Mouse (Mus musculus) lung, embryonic 15.5 days (tissue): ENCODE measurements at regions not wholly inside any gene's neighbourhood (a gene's known extent, or its start where the extent isn't known, plus 50 kb on each side); places are given as distances from the start of the nearest gene placed in this dataset.
"Not testable (repeated sequence)": the region's sequence is repeated elsewhere in the genome, so short reads cannot be mapped to it uniquely, and the experiment has no call there.

Experiments used
- ATAC-seq: fragments of 200-750 bp; cut with Nextera tagmentation; 2 replicates; pipeline ENCODE4 v1.8.0; 2017; ENCODE audit warnings: moderate number of reproducible peaks, borderline replicate concordance; ENCODE audit not compliant: low FRiP score, low TSS enrichment; ENCODE audit errors: extremely low read depth
- H3K27ac ChIP-seq: fragments of 300-500 bp; sonication (generic); 2 replicates; pipeline ENCODE4 v1.5.1; 2015; ENCODE audit warnings: moderate library complexity, mild to moderate bottlenecking, inconsistent platforms
- H3K27me3 ChIP-seq: fragments of 300-500 bp; sonication (generic); 2 replicates; pipeline ENCODE4 v1.6.1; 2015; ENCODE audit warnings: inconsistent platforms
- H3K36me3 ChIP-seq: fragments of 300-500 bp; sonication (generic); 2 replicates; pipeline ENCODE4 v1.6.1; 2015; ENCODE audit warnings: inconsistent platforms
- H3K4me1 ChIP-seq: fragments of 300-500 bp; sonication (generic); 2 replicates; pipeline ENCODE4 v1.6.1; 2015; ENCODE audit warnings: inconsistent platforms
- H3K4me2 ChIP-seq: fragments of 300-500 bp; sonication (generic); 2 replicates; pipeline ENCODE4 v1.6.1; 2015; ENCODE audit warnings: inconsistent platforms, mild to moderate bottlenecking, moderate library complexity
- H3K4me3 ChIP-seq: fragments of 300-500 bp; sonication (generic); 2 replicates; pipeline ENCODE4 v1.5.1; 2015; ENCODE audit warnings: mild to moderate bottlenecking, inconsistent platforms
- H3K9ac ChIP-seq: fragments of 300-500 bp; sonication (generic); 2 replicates; pipeline ENCODE4 v1.6.1; 2015; ENCODE audit warnings: inconsistent platforms
- H3K9me3 ChIP-seq: fragments of 300-500 bp; sonication (generic); 2 replicates; pipeline ENCODE4 v1.6.1; 2016; ENCODE audit warnings: inconsistent platforms
- WGBS: fragments of 180-500 bp; shearing (Covaris S2); methylation state at CpG from one replicate; pipeline ENCODE4 v1.1.7; 2015; 5-methylcytosine and 5-hydroxymethylcytosine counted together

DNA sequence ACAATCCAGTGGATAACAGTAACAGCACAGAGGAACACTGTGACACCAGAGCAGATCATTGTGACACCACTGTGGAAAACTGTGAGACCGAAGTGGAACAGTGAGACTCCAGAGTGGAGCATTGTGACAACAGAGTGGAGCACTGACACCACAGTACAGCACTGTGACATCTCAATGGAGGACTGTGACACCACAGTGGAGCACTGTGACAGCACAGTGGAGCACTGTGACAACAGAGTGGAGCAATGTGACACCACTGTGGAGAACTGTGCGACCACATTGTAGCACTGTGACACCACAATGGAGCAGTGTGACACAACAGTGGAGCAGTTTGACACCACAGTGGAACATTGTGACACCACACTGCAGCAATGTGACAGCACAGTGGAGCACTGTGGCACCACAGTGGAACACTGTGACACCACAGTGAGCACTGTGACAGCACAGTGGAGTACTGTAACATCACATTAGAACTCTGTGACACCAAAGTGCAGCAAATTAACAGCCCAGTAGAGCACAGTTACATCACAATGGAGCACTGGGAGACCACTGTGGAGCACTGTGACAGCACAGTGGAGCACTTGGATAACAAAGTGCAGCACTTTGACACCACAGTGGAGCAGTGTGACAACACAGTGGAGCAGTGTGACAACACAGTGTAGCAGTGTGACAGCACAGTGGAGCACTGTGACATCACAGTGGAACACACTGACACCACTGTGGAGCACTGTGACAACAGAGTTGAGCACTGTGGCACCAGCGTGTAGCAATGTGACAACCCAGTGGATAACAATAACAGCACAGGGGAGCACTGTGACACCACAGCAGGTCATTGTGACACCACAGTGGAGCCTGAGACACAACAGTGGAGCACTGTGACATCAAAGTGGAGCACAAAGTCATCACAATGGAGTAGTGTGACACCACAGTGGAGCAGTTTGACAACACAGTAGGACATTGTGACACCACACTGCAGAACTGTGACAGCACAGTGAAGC lies 84.9 kb upstream of the Vmn1r2 start:
- H3K4me3 ChIP-seq, result no peak overlapping the region
- H3K4me2 ChIP-seq, result no peak overlapping the region
- no peak overlapping the region for H3K27ac ChIP-seq
- 0 out of 2 replicates have a peak, but pooled peaks have one; percentile 9 for ATAC-seq
- no peaks in the 10 kb centered on the region for H3K4me1 ChIP-seq
- H3K9ac ChIP-seq, result no peak overlapping the region
- H3K36me3 ChIP-seq, result no peaks in the 10 kb centered on the region
- WGBS, result 73% methylated on average over 3 of the region's 3 CpGs
- no peaks in the 10 kb centered on the region for H3K27me3 ChIP-seq
- H3K9me3 ChIP-seq, result peaks cover 25% of the 10 kb centered on the region

GRCm38 (mm10) chr4:3083161-3084020 lies 83.7 kb upstream of the Vmn1r2 start:
- peaks cover 25% of the 10 kb centered on the region for H3K9me3 ChIP-seq

GRCm38 (mm10) chr4:3084021-3084545 lies 83.0 kb upstream of the Vmn1r2 start:
- no peak overlapping the region for H3K4me3 ChIP-seq
- peaks cover 25% of the 10 kb centered on the region for H3K9me3 ChIP-seq
- H3K4me1 ChIP-seq, result no peaks in the 10 kb centered on the region
- 59% methylated on average over 3 of the region's 3 CpGs for WGBS
- ATAC-seq, result 0 out of 2 replicates have a peak, but pooled peaks have one; percentile 12
- H3K4me2 ChIP-seq, result no peak overlapping the region
- no peak overlapping the region for H3K9ac ChIP-seq
- H3K36me3 ChIP-seq, result no peaks in the 10 kb centered on the region
- H3K27ac ChIP-seq, result no peak overlapping the region
- H3K27me3 ChIP-seq, result no peaks in the 10 kb centered on the region

More at GRCm38 (mm10) chr4:3083161-3084020, 83.7 kb upstream of the Vmn1r2 start:
- Histone ChIP-seq H3K36me3 (no peaks in the 10 kb centered on the region), H3K27me3 (no peaks in the 10 kb centered on the region), H3K9ac (no peak overlapping the region), H3K4me1 (no peaks in the 10 kb centered on the region), H3K4me3 (no peak overlapping the region), H3K27ac (no peak overlapping the region), H3K4me2 (no peak overlapping the region)
- 49% methylated on average over 8 of the region's 8 CpGs for WGBS
- ATAC-seq, result peak; percentile 25

DNA sequence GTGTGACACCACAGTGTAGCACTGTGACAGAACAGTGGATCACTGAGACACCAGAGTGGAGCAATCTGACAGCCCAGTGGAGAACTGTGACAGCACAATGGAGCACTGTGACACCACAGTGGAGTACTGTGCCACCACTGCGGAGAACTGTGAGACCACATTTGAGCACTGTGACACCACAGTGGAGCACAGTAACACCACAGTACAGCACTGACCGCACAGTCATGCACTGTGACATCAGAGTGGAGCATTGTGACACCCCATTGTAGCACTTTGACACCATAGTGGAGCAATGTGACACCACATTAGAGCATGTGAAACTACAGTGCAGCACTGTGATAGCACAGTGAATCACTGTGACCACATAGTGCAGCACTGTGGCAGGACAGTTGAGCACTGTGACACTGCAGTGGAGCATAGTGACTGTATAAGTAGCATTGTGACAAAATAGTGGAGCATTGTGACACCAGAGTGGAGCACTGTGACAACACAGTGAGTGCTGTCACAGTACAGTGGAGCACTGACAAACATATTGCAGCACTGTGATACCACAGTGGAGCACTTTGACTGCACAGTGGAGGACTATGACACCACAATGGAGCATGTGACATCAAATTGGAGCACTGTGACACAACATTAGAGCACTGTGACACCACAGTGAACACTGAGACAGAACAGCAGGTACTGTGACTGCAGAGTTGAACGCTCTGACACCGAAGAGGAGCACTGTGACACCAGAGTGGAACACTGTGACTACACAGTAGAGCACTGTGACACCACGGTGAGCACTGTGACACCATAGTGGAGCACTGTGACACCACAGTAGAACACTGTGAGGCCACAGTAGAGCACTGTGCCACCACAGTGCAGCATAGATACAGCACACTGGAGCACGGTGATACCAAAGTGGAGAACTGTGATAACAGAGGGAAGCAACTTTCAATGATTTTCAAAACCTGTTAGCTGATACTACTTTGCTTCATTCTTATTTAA lies 81.4 kb upstream of the Vmn1r2 start:
- no peaks in the 10 kb centered on the region for H3K27me3 ChIP-seq
- no peaks in the 10 kb centered on the region for H3K4me1 ChIP-seq
- H3K4me3 ChIP-seq, result no peak overlapping the region
- ATAC-seq, result no peak
- no peak overlapping the region for H3K9ac ChIP-seq
- 55% methylated on average over 6 of the region's 6 CpGs for WGBS
- H3K4me2 ChIP-seq, result no peak overlapping the region
- peaks cover 27% of the 10 kb centered on the region for H3K9me3 ChIP-seq
- no peaks in the 10 kb centered on the region for H3K36me3 ChIP-seq
- no peak overlapping the region for H3K27ac ChIP-seq

GRCm38 (mm10) chr4:3087616-3088015 lies 79.5 kb upstream of the Vmn1r2 start:
- H3K9me3 ChIP-seq, result peaks cover 24% of the 10 kb centered on the region
- H3K9ac ChIP-seq, H3K4me3 ChIP-seq, ATAC-seq, H3K27ac ChIP-seq, H3K4me1 ChIP-seq, H3K4me2 ChIP-seq, H3K36me3 ChIP-seq, H3K27me3 ChIP-seq: not testable (repeated sequence)
- 75% methylated on average over 7 of the region's 7 CpGs for WGBS

GRCm38 (mm10) chr4:3089567-3090377 lies 77.3 kb upstream of the Vmn1r2 start:
- no peaks in the 10 kb centered on the region for H3K36me3 ChIP-seq
- H3K27ac ChIP-seq, result no peak overlapping the region
- H3K9me3 ChIP-seq, result peaks cover 24% of the 10 kb centered on the region
- ATAC-seq, result peak; percentile 38; the same call in 1 of the 2 replicates
- no peak overlapping the region for H3K9ac ChIP-seq
- H3K4me3 ChIP-seq, result no peak overlapping the region
- no peaks in the 10 kb centered on the region for H3K4me1 ChIP-seq
- WGBS, result 57% methylated on average over 13 of the region's 13 CpGs
- no peak overlapping the region for H3K4me2 ChIP-seq
- no peaks in the 10 kb centered on the region for H3K27me3 ChIP-seq

DNA sequence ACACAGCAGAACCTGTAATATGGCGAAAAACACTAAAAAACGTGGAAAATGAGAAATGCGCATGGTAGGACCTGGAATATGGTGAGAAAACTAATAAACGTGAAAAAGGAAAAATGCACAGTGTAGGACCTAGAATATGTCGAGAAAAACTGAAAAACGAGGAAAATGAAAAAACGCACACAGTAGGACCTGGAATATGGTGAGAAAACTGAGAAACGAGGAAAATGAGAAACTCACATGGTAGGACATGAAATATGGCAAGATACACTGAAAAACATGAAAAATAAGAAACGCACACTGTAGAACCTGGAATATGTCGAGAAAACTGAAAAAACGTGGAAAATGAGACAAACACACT lies 76.8 kb upstream of the Vmn1r2 start:
- Histone ChIP-seq H3K4me3 (no peak overlapping the region), H3K27ac (no peak overlapping the region), H3K27me3 (no peaks in the 10 kb centered on the region), H3K4me1 (no peaks in the 10 kb centered on the region), H3K4me2 (no peak overlapping the region), H3K9me3 (peaks cover 24% of the 10 kb centered on the region), H3K36me3 (no peaks in the 10 kb centered on the region), H3K9ac (no peak overlapping the region)
- 70% methylated on average over 11 of the region's 11 CpGs for WGBS
- ATAC-seq, result no peak

DNA sequence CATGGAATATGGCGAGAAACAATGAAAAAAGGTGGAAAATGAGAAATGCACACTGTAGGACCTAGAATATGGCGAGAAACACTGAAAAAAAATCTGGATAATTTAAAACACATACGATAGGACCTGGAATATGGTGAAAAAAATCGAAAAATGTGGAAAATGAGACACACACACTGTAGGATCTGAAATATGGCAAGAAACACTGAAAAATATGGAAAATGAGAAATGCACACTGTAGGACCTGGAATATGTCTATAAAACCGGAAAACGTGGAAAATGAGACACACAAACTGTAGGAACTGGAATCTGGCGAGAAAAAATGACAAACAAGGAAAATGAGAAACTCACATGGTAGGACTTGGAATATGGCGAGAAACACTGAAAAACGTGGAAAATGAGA lies 76.4 kb upstream of the Vmn1r2 start:
- ATAC-seq, result 0 out of 2 replicates have a peak, but pooled peaks have one; percentile 56

More for the DNA sequence above, 76.4 kb upstream of the Vmn1r2 start:
- Histone ChIP-seq H3K27ac (no peak overlapping the region), H3K27me3 (no peaks in the 10 kb centered on the region), H3K4me1 (no peaks in the 10 kb centered on the region), H3K9ac (no peak overlapping the region), H3K36me3 (no peaks in the 10 kb centered on the region), H3K4me3 (no peak overlapping the region), H3K9me3 (peaks cover 24% of the 10 kb centered on the region), H3K4me2 (no peak overlapping the region)
- WGBS, result 69% methylated on average over 9 of the region's 9 CpGs
